Mouse (Mus musculus): Measurements from ENCODE around the gene Ube2q2. TPM values are rescaled to one million over a fixed set of nuclear protein-coding genes. Genes with fewer than 3 reads are reported as not detected.
A peak's percentile ranks its signal among the peaks of the same experiment; 100 is the strongest.
"Not testable (repeated sequence)": the region's sequence is repeated elsewhere in the genome, so short reads cannot be mapped to it uniquely, and the experiment has no call there.

Gene Ube2q2
- polyA plus RNA-seq, 1 experiment: 11.4 TPM

GRCm38 (mm10) chr9:55246918-55247317 lies 98.3 kb downstream of the Ube2q2 start:
- Histone ChIP-seq H3K4me3 (replicated peaks) (no peak overlapping the region), H3K36me3 (replicated peaks; ENCODE audit: low read length) (no peaks in the 10 kb centered on the region), H3K4me1 (peaks cover 57% of the 10 kb centered on the region), H3K9me3 (no peaks in the 10 kb centered on the region), H3K27me3 (replicated peaks) (no peaks in the 10 kb centered on the region)
- TF ChIP-seq FLI1 (IDR thresholded peaks at IDR 0.05; ENCODE audit: low read length): no peak
- no peak for TF ChIP-seq GATA1 (IDR thresholded peaks at IDR 0.05; ENCODE audit: borderline replicate concordance, low read length)

DNA sequence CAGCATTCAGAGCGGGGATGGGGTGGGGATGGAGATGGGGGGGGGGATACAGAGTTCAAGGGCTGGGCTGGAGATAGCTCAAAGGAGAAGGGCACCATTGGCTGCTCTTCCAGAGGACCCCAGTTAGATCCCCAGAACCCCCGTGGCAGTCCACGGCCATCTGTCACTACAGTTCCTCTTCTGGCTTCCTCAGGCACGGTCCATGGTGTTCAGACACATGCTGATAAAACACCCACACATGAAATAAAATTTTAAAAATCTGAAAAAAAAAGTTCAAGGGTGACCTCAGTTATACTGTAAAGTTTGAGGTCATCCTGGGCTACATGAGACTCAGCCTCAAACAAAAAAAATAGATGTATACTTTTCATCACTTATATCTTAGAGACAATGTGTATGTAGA lies 99.8 kb downstream of the Ube2q2 start:
- Histone ChIP-seq H3K4me3 (replicated peaks) (no peak overlapping the region), H3K4me1 (peaks cover 55% of the 10 kb centered on the region), H3K9me3 (no peaks in the 10 kb centered on the region), H3K36me3 (replicated peaks; ENCODE audit: low read length) (no peaks in the 10 kb centered on the region), H3K27me3 (replicated peaks) (no peaks in the 10 kb centered on the region)
- TF ChIP-seq GATA1 (IDR thresholded peaks at IDR 0.05; ENCODE audit: borderline replicate concordance, low read length): no peak
- no peak for TF ChIP-seq FLI1 (IDR thresholded peaks at IDR 0.05; ENCODE audit: low read length)

- TF ChIP-seq GATA1 (IDR thresholded peaks at IDR 0.05; ENCODE audit: borderline replicate concordance, low read length) (no peak), FLI1 (IDR thresholded peaks at IDR 0.05; ENCODE audit: low read length) (no peak)
- H3K4me1 ChIP-seq: peaks cover 59% of the 10 kb centered on the region
- H3K4me3 ChIP-seq (replicated peaks): no peak overlapping the region
- H3K9me3 ChIP-seq: no peaks in the 10 kb centered on the region
- H3K27me3 ChIP-seq (replicated peaks): no peaks in the 10 kb centered on the region
- H3K36me3 ChIP-seq (replicated peaks; ENCODE audit: low read length): no peaks in the 10 kb centered on the region
Measured at GRCm38 (mm10) chr9:55250595-55251247, 102.1 kb downstream of the Ube2q2 start.

GRCm38 (mm10) chr9:55252097-55252496 lies 103.4 kb downstream of the Ube2q2 start:
- H3K27me3 ChIP-seq (replicated peaks); H3K9me3 ChIP-seq; H3K36me3 ChIP-seq (replicated peaks; ENCODE audit: low read length); H3K4me3 ChIP-seq (replicated peaks): not testable (repeated sequence)
- H3K4me1 ChIP-seq: peaks cover 67% of the 10 kb centered on the region

DNA sequence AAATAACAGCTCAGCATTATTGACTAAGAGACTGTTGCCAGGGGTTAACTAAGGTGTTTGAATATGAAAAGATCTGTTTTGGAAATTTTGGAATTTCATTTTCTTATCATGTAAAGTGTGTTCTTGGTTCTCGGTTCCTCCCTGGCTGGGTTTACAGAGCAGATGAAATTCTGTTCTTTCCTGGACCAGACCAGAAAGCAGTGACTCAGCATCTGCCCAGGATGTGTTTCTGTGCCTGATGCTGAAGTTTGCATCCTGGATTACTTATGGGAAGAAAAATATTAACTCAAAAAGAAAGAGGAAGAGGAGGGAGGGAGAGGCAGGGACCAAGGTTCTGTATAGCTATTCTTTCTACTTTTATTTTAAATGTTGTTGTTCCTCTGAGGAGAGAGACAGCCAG lies 105.2 kb downstream of the Ube2q2 start:
- H3K36me3 ChIP-seq (replicated peaks; ENCODE audit: low read length): no peaks in the 10 kb centered on the region
- H3K4me1 ChIP-seq: peaks cover 59% of the 10 kb centered on the region
- no peak for TF ChIP-seq GATA1 (IDR thresholded peaks at IDR 0.05; ENCODE audit: borderline replicate concordance, low read length)
- TF ChIP-seq FLI1 (IDR thresholded peaks at IDR 0.05; ENCODE audit: low read length): no peak
- H3K4me3 ChIP-seq (replicated peaks): no peak overlapping the region
- H3K9me3 ChIP-seq: no peaks in the 10 kb centered on the region
- no peaks in the 10 kb centered on the region for H3K27me3 ChIP-seq (replicated peaks)

- peaks cover 52% of the 10 kb centered on the region for H3K4me1 ChIP-seq
- no peak overlapping the region for H3K4me3 ChIP-seq (replicated peaks)
- H3K9me3 ChIP-seq: no peaks in the 10 kb centered on the region
- H3K27me3 ChIP-seq (replicated peaks): no peaks in the 10 kb centered on the region
- no peaks in the 10 kb centered on the region for H3K36me3 ChIP-seq (replicated peaks; ENCODE audit: low read length)
- no peak for TF ChIP-seq GATA1 (IDR thresholded peaks at IDR 0.05; ENCODE audit: borderline replicate concordance, low read length)
- TF ChIP-seq FLI1 (IDR thresholded peaks at IDR 0.05; ENCODE audit: low read length): no peak
Measured at GRCm38 (mm10) chr9:55255056-55255455, 106.4 kb downstream of the Ube2q2 start.

- no peak for TF ChIP-seq GATA1 (IDR thresholded peaks at IDR 0.05; ENCODE audit: borderline replicate concordance, low read length)
- no peak for TF ChIP-seq FLI1 (IDR thresholded peaks at IDR 0.05; ENCODE audit: low read length)
- Histone ChIP-seq H3K36me3 (replicated peaks; ENCODE audit: low read length) (no peaks in the 10 kb centered on the region), H3K27me3 (replicated peaks) (no peaks in the 10 kb centered on the region), H3K9me3 (no peaks in the 10 kb centered on the region), H3K4me1 (peaks cover 46% of the 10 kb centered on the region), H3K4me3 (replicated peaks) (peak overlapping the region; percentile 33)
Measured at GRCm38 (mm10) chr9:55255604-55256003, 107.0 kb downstream of the Ube2q2 start.

GRCm38 (mm10) chr9:55257105-55257504 lies 108.5 kb downstream of the Ube2q2 start:
- Histone ChIP-seq H3K9me3 (no peaks in the 10 kb centered on the region), H3K36me3 (replicated peaks; ENCODE audit: low read length) (no peaks in the 10 kb centered on the region), H3K27me3 (replicated peaks) (no peaks in the 10 kb centered on the region), H3K4me1 (peaks cover 46% of the 10 kb centered on the region), H3K4me3 (replicated peaks) (no peak overlapping the region)
- TF ChIP-seq GATA1 (IDR thresholded peaks at IDR 0.05; ENCODE audit: borderline replicate concordance, low read length) (no peak), FLI1 (IDR thresholded peaks at IDR 0.05; ENCODE audit: low read length) (no peak)

Other genes with a start within 250 kb of the Ube2q2 start
- not detected in 2 replicates for gene Hykk, start 231.6 kb upstream of the Ube2q2 start, polyA plus RNA-seq (2012; ENCODE audit: insufficient read depth, low replicate concordance)
- 16.1 TPM in 1 of 2 replicates, not detected in the other for gene Psma4, start 198.1 kb upstream of the Ube2q2 start, polyA plus RNA-seq (2012; ENCODE audit: insufficient read depth, low replicate concordance)
- not detected in 2 replicates for gene AY074887, start 197.9 kb upstream of the Ube2q2 start, polyA plus RNA-seq (2012; ENCODE audit: insufficient read depth, low replicate concordance)
- not detected in 2 replicates for gene Chrna5, start 168.0 kb upstream of the Ube2q2 start, polyA plus RNA-seq (2012; ENCODE audit: insufficient read depth, low replicate concordance)
- not detected in 2 replicates for gene Chrna3, start 122.3 kb upstream of the Ube2q2 start, polyA plus RNA-seq (2012; ENCODE audit: insufficient read depth, low replicate concordance)
- gene Chrnb4, start 100.1 kb upstream of the Ube2q2 start, polyA plus RNA-seq (2012; ENCODE audit: insufficient read depth, low replicate concordance): not detected in 2 replicates
- gene Fbxo22, start 60.1 kb downstream of the Ube2q2 start, polyA plus RNA-seq (2012; ENCODE audit: insufficient read depth, low replicate concordance): 4.3 and 9.3 TPM in 2 replicates
- gene Nrg4, start 178.0 kb downstream of the Ube2q2 start, polyA plus RNA-seq (2012; ENCODE audit: insufficient read depth, low replicate concordance): 0.26 TPM in 1 of 2 replicates, not detected in the other
- 0.07 TPM in 1 of 2 replicates, not detected in the other for gene Tmem266, start 178.1 kb downstream of the Ube2q2 start, polyA plus RNA-seq (2012; ENCODE audit: insufficient read depth, low replicate concordance)

Measured in megakaryocyte, embryonic 14.5 days (primary cell).